10 mouse cellular contexts compared by ENCODE assay signal in genomic region chr7:101419013-101419770, GRCm38 (mm10). TPM values are rescaled to one million over a fixed set of nuclear protein-coding genes. Genes with fewer than 3 reads are reported as not detected.
DNase-seq lines count a peak whose midpoint lies in the region; ATAC-seq and TF ChIP-seq lines count a peak whose summit lies in the region.
"Had no signal": no experiment of that assay in that cellular context is flagged by ENCODE, and none has a peak within 500 bp of the region (broad histone marks: within the 10 kb centered on the region; RNA-seq: fewer than 3 reads in every experiment).

No protein-coding gene starts in this region.

- H3K27ac ChIP-seq in lung, postnatal 0 days (ENCODE audit: low read length): no peak overlapping the region
- no peak overlapping the region for H3K27ac ChIP-seq in forebrain, embryonic 14.5 days (ENCODE audit: low read depth, low read length)
- no peak overlapping the region for H3K27ac ChIP-seq in midbrain, embryonic 15.5 days
- H3K27ac ChIP-seq: macrophage had no signal

- TF ChIP-seq CTCF in lung, postnatal 0 days (IDR thresholded peaks at IDR 0.05): peak; percentile 5; the same call in 1 of the 2 replicates

- H3K4me3 ChIP-seq in lung, postnatal 0 days (ENCODE audit: low read depth, low read length): no peak overlapping the region
- H3K4me3 ChIP-seq in forebrain, embryonic 14.5 days (ENCODE audit: low read depth, low read length): no peak overlapping the region
- no peak overlapping the region for H3K4me3 ChIP-seq in midbrain, embryonic 15.5 days

- no peak overlapping the region for H3K9ac ChIP-seq in lung, postnatal 0 days (replicated peaks; ENCODE audit: low read depth)
- H3K9ac ChIP-seq in forebrain, embryonic 14.5 days (ENCODE audit: low read length): peak overlapping the region; percentile 21; the same call in 1 of the 2 replicates
- H3K9ac ChIP-seq in midbrain, embryonic 15.5 days: no peak overlapping the region

- WGBS in lung, postnatal 0 days: 4% methylated on average over 27 of the region's 27 CpGs
- WGBS in forebrain, embryonic 14.5 days: 4% methylated on average over 27 of the region's 27 CpGs
- WGBS in midbrain, embryonic 15.5 days: 5% methylated on average over 27 of the region's 27 CpGs

- H3K4me2 ChIP-seq in lung, postnatal 0 days (replicated peaks; ENCODE audit: low read depth, low read length): no peak overlapping the region
- peak overlapping the region; percentile 24 for H3K4me2 ChIP-seq in forebrain, embryonic 14.5 days (ENCODE audit: low read length)
- H3K4me2 ChIP-seq in midbrain, embryonic 15.5 days: peak overlapping the region; percentile 30

- no peak for TF ChIP-seq EP300 in lung, postnatal 0 days (IDR thresholded peaks at IDR 0.05)

- H3K27me3 ChIP-seq in lung, postnatal 0 days (replicated peaks; ENCODE audit: insufficient read depth, low read length): no peaks in the 10 kb centered on the region; the same call in 1 of the 2 replicates
- H3K27me3 ChIP-seq in forebrain, embryonic 14.5 days (replicated peaks; ENCODE audit: control insufficient read depth, insufficient read depth, low read length): 0 out of 2 replicates have a peak, but pooled peaks cover 3% of the 10 kb centered on the region
- H3K27me3 ChIP-seq in midbrain, embryonic 15.5 days (replicated peaks): peaks cover 7% of the 10 kb centered on the region; the same call in 1 of the 2 replicates

- DNase-seq in lung, postnatal 0 days (ENCODE audit: low spot score): no peak
- DNase-seq in lung, postnatal 14 days: no peak
- DNase-seq in ZHBTc4 (ENCODE audit: low read depth, low spot score): peak; percentile 76
- peak; percentile 41 for DNase-seq in forebrain, embryonic 14.5 days (ENCODE audit: low spot score)
- DNase-seq in layer of hippocampus, adult 11-12 months (ENCODE audit: low spot score): no peak
- no peak for DNase-seq in frontal cortex, postnatal 36 days (ENCODE audit: low spot score in 2 of 2)

- ATAC-seq in lung, postnatal 0 days: no peak
- no peak for ATAC-seq in forebrain, embryonic 14.5 days
- ATAC-seq in midbrain, embryonic 15.5 days (replicated peaks): no peak
- ATAC-seq in cerebellum, adult (ENCODE audit: insufficient number of reproducible peaks, low FRiP score, low TSS enrichment): no peak
- ATAC-seq: intestine, postnatal 0 days had no signal

- H3K36me3 ChIP-seq in lung, postnatal 0 days (ENCODE audit: insufficient read depth, low read length): no peaks in the 10 kb centered on the region
- no peaks in the 10 kb centered on the region for H3K36me3 ChIP-seq in forebrain, embryonic 14.5 days (ENCODE audit: control insufficient read depth, insufficient read depth, low read length)
- H3K36me3 ChIP-seq in midbrain, embryonic 15.5 days (replicated peaks): no peaks in the 10 kb centered on the region

- 0 out of 2 replicates have a peak, but pooled peaks cover under 1% of the 10 kb centered on the region for H3K4me1 ChIP-seq in lung, postnatal 0 days (ENCODE audit: insufficient read depth, low read depth, low read length)
- H3K4me1 ChIP-seq in forebrain, embryonic 14.5 days (ENCODE audit: control insufficient read depth, insufficient read depth, low read length): peaks cover 20% of the 10 kb centered on the region
- peaks cover 60% of the 10 kb centered on the region for H3K4me1 ChIP-seq in midbrain, embryonic 15.5 days

- no peaks in the 10 kb centered on the region for H3K9me3 ChIP-seq in lung, postnatal 0 days (ENCODE audit: low read length)
- no peaks in the 10 kb centered on the region for H3K9me3 ChIP-seq in forebrain, embryonic 14.5 days (replicated peaks; ENCODE audit: control insufficient read depth, low read length)
- H3K9me3 ChIP-seq in midbrain, embryonic 15.5 days: no peaks in the 10 kb centered on the region

RNA-seq across cellular contexts. Expression of gene Pde2a, which starts 2.3 kb away (rescaled TPM):
- polyA plus RNA-seq in lung, postnatal 0 days (2015; fragmentation: Nextera tagmentation; extraction: Ambion mirVana): 3.2 and 4.3 TPM in 2 replicates
- 27.0 and 34.7 TPM in 2 replicates for polyA plus RNA-seq in forebrain, embryonic 14.5 days (2014; fragmentation: Nextera tagmentation; extraction: Ambion mirVana)
- polyA plus RNA-seq in midbrain, embryonic 15.5 days (2015; fragmentation: Nextera tagmentation; extraction: Ambion mirVana): 31.4 and 32.2 TPM in 2 replicates

RNA-seq across cellular contexts. Expression of gene Gm45837, which starts 8.5 kb away (rescaled TPM):
- polyA plus RNA-seq in lung, postnatal 0 days (2015; fragmentation: Nextera tagmentation; extraction: Ambion mirVana): 4.0 and 4.2 TPM in 2 replicates
- polyA plus RNA-seq in forebrain, embryonic 14.5 days (2014; fragmentation: Nextera tagmentation; extraction: Ambion mirVana): not detected in 2 replicates
- polyA plus RNA-seq in midbrain, embryonic 15.5 days (2015; fragmentation: Nextera tagmentation; extraction: Ambion mirVana): not detected in 2 replicates
- polyA plus RNA-seq: intestine, postnatal 0 days; macrophage had no signal

Comparison
In these comparisons a context has a peak if more than half of its experiments do, and no peak if none do; other contexts are left out.
1. DNase-seq: peak in ZHBTc4 (single experiment) and forebrain, embryonic 14.5 days (single experiment); none in lung, postnatal 0 days (single experiment), lung, postnatal 14 days (single experiment), layer of hippocampus, adult 11-12 months (single experiment) and frontal cortex, postnatal 36 days (0 of 2).